Mouse (Mus musculus): ENCODE results near the gene Trmt61a. TPM values are rescaled to one million over a fixed set of nuclear protein-coding genes. Genes with fewer than 3 reads are reported as not detected.

Gene Trmt61a
- total RNA-seq, 2 experiments from 2014 or later, result 16.3 to 19.8 TPM

DNA sequence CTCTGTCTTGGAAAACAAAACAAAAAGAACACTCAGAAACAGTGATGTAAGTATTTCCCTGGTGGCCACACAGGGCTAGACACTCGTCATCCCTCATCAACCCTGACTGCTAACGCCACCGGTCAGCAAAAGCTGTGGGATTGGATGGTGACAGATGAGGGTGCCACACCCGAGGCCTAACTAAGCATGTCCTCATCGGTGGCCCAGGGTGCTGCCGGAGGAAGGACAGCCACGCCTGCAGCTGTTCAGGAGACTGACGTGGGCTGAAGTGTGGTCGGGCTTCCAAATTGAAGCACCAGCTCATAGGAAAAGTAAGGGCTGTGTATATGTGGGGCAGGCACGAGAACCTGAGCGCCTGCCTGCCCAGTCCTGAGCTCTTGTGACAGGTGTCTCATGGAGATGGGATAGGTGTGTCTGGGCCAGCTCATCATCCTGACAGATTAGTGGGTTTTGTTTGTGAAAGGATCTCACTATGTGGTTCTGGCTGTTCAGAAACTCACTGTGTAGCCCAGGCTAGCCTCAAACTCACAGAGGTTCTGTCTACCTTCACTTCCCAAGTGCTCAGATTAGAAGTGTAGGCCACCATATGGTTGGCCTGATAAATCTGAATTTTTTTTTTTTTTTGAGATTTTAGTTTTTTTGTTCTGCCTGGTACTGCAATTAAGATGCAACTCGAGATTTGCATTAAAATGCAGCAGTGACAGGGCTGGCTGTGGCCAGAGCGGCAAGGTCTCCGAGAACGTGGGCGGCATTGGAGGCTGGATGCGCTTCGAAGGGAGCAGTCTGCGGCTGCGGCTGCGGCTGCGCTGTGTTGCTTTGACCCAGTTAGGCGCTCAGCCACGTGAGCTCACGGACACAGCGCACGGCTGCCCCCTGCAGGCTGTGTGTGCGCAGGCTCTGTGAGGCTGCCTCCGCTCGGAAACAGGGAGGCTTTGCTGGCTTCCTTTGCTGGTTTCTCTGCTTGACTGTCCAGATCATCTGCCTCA is 54.2 kb downstream of the Trmt61a start:
- DNase-seq (ENCODE audit: low spot score in 2 of 2), result peak; percentile 88 to 91

DNA sequence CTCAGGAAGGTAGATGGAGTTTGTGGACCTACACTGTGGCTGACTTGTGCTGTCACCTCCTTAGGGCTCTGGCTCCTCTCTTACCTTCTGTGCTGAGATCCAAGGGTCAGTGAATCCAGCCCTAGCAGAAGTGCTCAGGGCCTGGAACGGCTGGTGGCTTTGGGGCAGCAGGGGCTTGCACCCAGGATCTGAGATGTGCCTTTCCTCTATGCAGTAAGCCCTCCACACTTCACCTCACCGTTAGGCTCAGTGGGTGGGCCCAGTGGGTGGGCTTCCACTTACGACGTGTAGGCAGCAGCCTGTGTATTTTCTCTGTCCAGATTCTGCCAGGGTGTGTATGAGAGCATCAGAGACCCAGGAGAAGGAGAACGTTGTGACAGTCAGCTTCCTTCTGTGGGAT is 55.0 kb downstream of the Trmt61a start:
- no peak for DNase-seq (ENCODE audit: low spot score in 2 of 2)

Other genes with a start within 250 kb of the Trmt61a start
- gene Tnfaip2, start 235.6 kb upstream of the Trmt61a start, total RNA-seq (2021), result under 1 TPM; 0.62 to 0.71 TPM
- 1 to 10 TPM; 6.8 to 7.5 TPM for gene Gm266, start 192.3 kb upstream of the Trmt61a start, total RNA-seq (2021)
- gene Eif5, start 140.1 kb upstream of the Trmt61a start, total RNA-seq (2021), result 100 to 1,000 TPM; 260 to 272 TPM
- 100 to 1,000 TPM; 139 to 153 TPM for gene Mark3, start 103.6 kb upstream of the Trmt61a start, total RNA-seq (2021)
- 1,000 to 10,000 TPM in 1 of 2 experiments, 100 to 1,000 TPM in 1; 969 to 1,026 TPM for gene Ckb, start 5.8 kb upstream of the Trmt61a start, total RNA-seq (2021)
- gene Bag5, start 35.2 kb downstream of the Trmt61a start, total RNA-seq (2021), result 10 to 100 TPM; 38.4 to 38.9 TPM
- gene Apopt1, start 35.2 kb downstream of the Trmt61a start, total RNA-seq (2021), result 10 to 100 TPM; 39.2 to 42.0 TPM
- 100 to 1,000 TPM; 840 to 877 TPM for gene Klc1, start 80.7 kb downstream of the Trmt61a start, total RNA-seq (2021)
- 1 to 10 TPM; 3.2 to 4.1 TPM for gene Xrcc3, start 135.8 kb downstream of the Trmt61a start, total RNA-seq (2021)
- gene Zfyve21, start 136.1 kb downstream of the Trmt61a start, total RNA-seq (2021), result 10 to 100 TPM; 21.5 to 22.0 TPM
- 10 to 100 TPM; 66.3 to 69.1 TPM for gene Ppp1r13b, start 230.0 kb downstream of the Trmt61a start, total RNA-seq (2021)

Measured in layer of hippocampus, postnatal 10 days (tissue).